Mouse (Mus musculus): Measurements from ENCODE around the gene Olfr94. TPM values are rescaled to one million over a fixed set of nuclear protein-coding genes. Genes with fewer than 3 reads are reported as not detected.

Gene Olfr94
- polyA plus RNA-seq, 1 experiment from 2014 or later = not detected

GRCm38 (mm10) chr17:37210884-37211768 lies 10.3 kb upstream of the Olfr94 start:
- no peaks in the 10 kb centered on the region for H3K36me3 ChIP-seq (ENCODE audit: control insufficient read depth, insufficient read depth, low read length)
- no peaks in the 10 kb centered on the region; the same call in 1 of the 2 replicates for H3K27me3 ChIP-seq (replicated peaks; ENCODE audit: control insufficient read depth, insufficient read depth, low read length)
- H3K4me2 ChIP-seq (ENCODE audit: low read length) = peak overlapping the region; percentile 69
- H3K4me1 ChIP-seq (ENCODE audit: control insufficient read depth, insufficient read depth, low read depth, low read length) = no peaks in the 10 kb centered on the region
- H3K27ac ChIP-seq (ENCODE audit: low read depth, low read length) = no peak overlapping the region
- H3K4me3 ChIP-seq (ENCODE audit: low read length) = peak overlapping the region; percentile 44
- H3K9ac ChIP-seq (ENCODE audit: low read depth, low read length) = peak overlapping the region; percentile 69
- no peaks in the 10 kb centered on the region for H3K9me3 ChIP-seq (ENCODE audit: control insufficient read depth, low read length)
- WGBS = 23% methylated on average over 40 of the region's 40 CpGs
- peak; percentile 91 for ATAC-seq

- WGBS = 32% methylated on average over 3 of the region's 3 CpGs
- no peak overlapping the region for H3K9ac ChIP-seq (ENCODE audit: low read depth, low read length)
- no peaks in the 10 kb centered on the region for H3K4me1 ChIP-seq (ENCODE audit: control insufficient read depth, insufficient read depth, low read depth, low read length)
- H3K4me2 ChIP-seq (ENCODE audit: low read length) = no peak overlapping the region
- no peak overlapping the region for H3K27ac ChIP-seq (ENCODE audit: low read depth, low read length)
- H3K36me3 ChIP-seq (ENCODE audit: control insufficient read depth, insufficient read depth, low read length) = no peaks in the 10 kb centered on the region
- no peaks in the 10 kb centered on the region for H3K9me3 ChIP-seq (ENCODE audit: control insufficient read depth, low read length)
- peak; percentile 52 for ATAC-seq
- no peaks in the 10 kb centered on the region for H3K27me3 ChIP-seq (replicated peaks; ENCODE audit: control insufficient read depth, insufficient read depth, low read length)
- no peak overlapping the region for H3K4me3 ChIP-seq (ENCODE audit: low read length)
These were observed 3.1 kb upstream of the Olfr94 start for GRCm38 (mm10) chr17:37203917-37204236.

DNA sequence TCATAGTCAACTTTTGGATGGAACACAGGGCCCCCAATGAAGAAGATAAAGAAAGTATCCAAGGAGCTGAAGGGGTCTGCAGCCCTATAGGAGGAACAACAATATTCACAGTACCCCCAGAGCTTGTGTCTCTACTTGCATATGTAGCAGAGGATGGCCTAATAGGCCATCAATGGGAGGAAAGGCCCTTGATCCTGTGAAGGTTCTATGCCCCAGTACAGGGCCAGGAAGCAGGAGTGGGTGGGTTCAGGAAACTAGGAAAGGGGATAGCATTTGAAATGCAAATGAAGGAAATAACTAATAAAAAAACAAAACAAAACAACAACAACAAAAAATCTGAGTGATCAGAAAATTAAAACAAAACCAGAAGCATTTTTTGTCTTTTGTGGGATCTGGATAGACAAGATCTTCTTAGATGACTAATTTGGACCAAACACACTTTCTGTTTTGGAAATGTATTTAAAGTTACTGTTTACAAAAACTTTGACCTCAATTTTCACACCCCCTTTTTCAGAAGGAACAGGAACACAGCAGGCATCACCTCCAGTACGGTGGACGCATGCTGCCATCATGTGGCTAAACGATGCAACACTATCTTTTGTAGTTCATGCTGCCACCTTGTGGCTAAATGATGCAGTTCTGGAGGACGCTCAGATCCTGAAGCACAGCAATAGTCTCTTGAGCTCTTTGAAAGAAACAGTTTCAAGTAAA lies 2.6 kb upstream of the Olfr94 start:
- Histone ChIP-seq H3K4me2 (ENCODE audit: low read length) (no peak overlapping the region), H3K36me3 (ENCODE audit: control insufficient read depth, insufficient read depth, low read length) (no peaks in the 10 kb centered on the region), H3K27ac (ENCODE audit: low read depth, low read length) (no peak overlapping the region), H3K4me3 (ENCODE audit: low read length) (no peak overlapping the region), H3K4me1 (ENCODE audit: control insufficient read depth, insufficient read depth, low read depth, low read length) (no peaks in the 10 kb centered on the region), H3K9ac (ENCODE audit: low read depth, low read length) (no peak overlapping the region), H3K27me3 (replicated peaks; ENCODE audit: control insufficient read depth, insufficient read depth, low read length) (no peaks in the 10 kb centered on the region), H3K9me3 (ENCODE audit: control insufficient read depth, low read length) (no peaks in the 10 kb centered on the region)
- peak; percentile 93 for ATAC-seq
- 1% methylated on average over 4 of the region's 4 CpGs for WGBS

- under 1% methylated on average over 70 of the region's 77 CpGs for WGBS
These were observed 3.7 kb downstream of the Olfr94 start for GRCm38 (mm10) chr17:37196845-37197724.

DNA sequence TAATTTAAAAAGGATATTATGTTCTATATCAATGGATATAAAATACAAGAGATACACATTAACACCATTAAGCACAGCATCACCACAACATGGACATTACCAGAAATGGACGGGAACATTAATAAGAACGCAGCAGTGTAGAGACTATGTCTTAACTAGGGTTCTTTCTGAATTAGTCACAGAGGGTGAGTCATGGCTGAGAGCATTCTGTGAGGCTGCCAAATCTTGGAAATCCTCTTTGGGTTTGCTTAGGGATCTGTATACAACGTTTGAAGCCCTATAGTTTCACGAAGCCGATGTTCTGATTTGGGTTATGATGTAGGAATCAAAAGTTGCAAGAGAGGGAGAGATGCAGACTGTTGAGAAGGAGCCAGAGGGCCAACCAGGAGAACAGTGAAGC lies 6.0 kb downstream of the Olfr94 start:
- no peaks in the 10 kb centered on the region for H3K9me3 ChIP-seq (ENCODE audit: control insufficient read depth, low read length)
- H3K4me3 ChIP-seq (ENCODE audit: low read length) = no peak overlapping the region
- no peak overlapping the region for H3K27ac ChIP-seq (ENCODE audit: low read depth, low read length)
- 88% methylated on average over 5 of the region's 5 CpGs for WGBS
- H3K27me3 ChIP-seq (replicated peaks; ENCODE audit: control insufficient read depth, insufficient read depth, low read length) = peaks cover 4% of the 10 kb centered on the region; the same call in 1 of the 2 replicates
- H3K36me3 ChIP-seq (ENCODE audit: control insufficient read depth, insufficient read depth, low read length) = no peaks in the 10 kb centered on the region
- ATAC-seq = no peak
- H3K4me2 ChIP-seq (ENCODE audit: low read length) = no peak overlapping the region
- no peak overlapping the region for H3K9ac ChIP-seq (ENCODE audit: low read depth, low read length)
- peaks cover 8% of the 10 kb centered on the region for H3K4me1 ChIP-seq (ENCODE audit: control insufficient read depth, insufficient read depth, low read depth, low read length)

More at GRCm38 (mm10) chr17:37196845-37197724, 3.7 kb downstream of the Olfr94 start:
- H3K27me3 ChIP-seq (replicated peaks; ENCODE audit: control insufficient read depth, insufficient read depth, low read length) = peaks cover 4% of the 10 kb centered on the region; the same call in 1 of the 2 replicates
- H3K4me3 ChIP-seq (ENCODE audit: low read length) = peak overlapping the region; percentile 63
- ATAC-seq = peak; percentile 97
- no peaks in the 10 kb centered on the region for H3K36me3 ChIP-seq (ENCODE audit: control insufficient read depth, insufficient read depth, low read length)
- H3K27ac ChIP-seq (ENCODE audit: low read depth, low read length) = peak overlapping the region; percentile 75
- H3K9me3 ChIP-seq (ENCODE audit: control insufficient read depth, low read length) = no peaks in the 10 kb centered on the region
- peak overlapping the region; percentile 61 for H3K9ac ChIP-seq (ENCODE audit: low read depth, low read length)
- H3K4me1 ChIP-seq (ENCODE audit: control insufficient read depth, insufficient read depth, low read depth, low read length) = peaks cover 8% of the 10 kb centered on the region
- peak overlapping the region; percentile 88 for H3K4me2 ChIP-seq (ENCODE audit: low read length)

GRCm38 (mm10) chr17:37193656-37194055 lies 7.1 kb downstream of the Olfr94 start, which contains the start of gene Ubd:
Gene Ubd (plus strand): TSS chr17:37193892.
- no peaks in the 10 kb centered on the region for H3K36me3 ChIP-seq (ENCODE audit: control insufficient read depth, insufficient read depth, low read length)
- peaks cover 4% of the 10 kb centered on the region; the same call in 1 of the 2 replicates for H3K27me3 ChIP-seq (replicated peaks; ENCODE audit: control insufficient read depth, insufficient read depth, low read length)
- no peak within 1 kb of the TSS for H3K4me3 ChIP-seq (ENCODE audit: low read length)
- H3K9ac ChIP-seq (ENCODE audit: low read depth, low read length) = no peak within 1 kb of the TSS
- H3K9me3 ChIP-seq (ENCODE audit: control insufficient read depth, low read length) = no peaks in the 10 kb centered on the region
- H3K4me1 ChIP-seq (ENCODE audit: control insufficient read depth, insufficient read depth, low read depth, low read length) = peaks cover 8% of the 10 kb centered on the region
- H3K27ac ChIP-seq (ENCODE audit: low read depth, low read length) = no peak within 1 kb of the TSS
- WGBS = 94% methylated on average over 2 of the region's 2 CpGs
- H3K4me2 ChIP-seq (ENCODE audit: low read length) = no peak within 1 kb of the TSS
- no peak for ATAC-seq

DNA sequence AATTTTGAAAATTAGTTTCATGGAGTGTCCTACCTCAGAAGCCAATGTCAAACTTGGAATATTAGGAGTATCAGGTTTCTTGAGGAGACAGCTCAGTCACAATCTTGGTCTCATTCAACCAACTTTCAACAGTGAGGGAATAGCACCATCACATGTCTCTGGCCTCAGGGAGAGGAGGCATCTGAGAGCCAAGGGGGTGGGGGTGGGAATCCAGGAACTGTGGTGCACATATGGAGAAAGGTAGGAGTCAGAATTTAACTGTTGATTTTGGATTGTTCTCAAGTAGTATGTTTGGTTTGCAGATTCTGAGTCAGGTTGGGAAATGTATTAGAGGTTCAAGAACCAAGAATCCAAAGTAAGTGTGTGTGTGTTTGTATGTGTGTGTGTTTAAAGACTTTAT lies 7.8 kb downstream of the Olfr94 start:
- H3K4me3 ChIP-seq (ENCODE audit: low read length) = no peak overlapping the region
- H3K36me3 ChIP-seq (ENCODE audit: control insufficient read depth, insufficient read depth, low read length) = no peaks in the 10 kb centered on the region
- peaks cover 8% of the 10 kb centered on the region for H3K4me1 ChIP-seq (ENCODE audit: control insufficient read depth, insufficient read depth, low read depth, low read length)
- no peaks in the 10 kb centered on the region for H3K9me3 ChIP-seq (ENCODE audit: control insufficient read depth, low read length)
- H3K9ac ChIP-seq (ENCODE audit: low read depth, low read length) = no peak overlapping the region
- no peak for ATAC-seq
- peaks cover 4% of the 10 kb centered on the region; the same call in 1 of the 2 replicates for H3K27me3 ChIP-seq (replicated peaks; ENCODE audit: control insufficient read depth, insufficient read depth, low read length)
- H3K4me2 ChIP-seq (ENCODE audit: low read length) = no peak overlapping the region
- no peak overlapping the region for H3K27ac ChIP-seq (ENCODE audit: low read depth, low read length)

DNA sequence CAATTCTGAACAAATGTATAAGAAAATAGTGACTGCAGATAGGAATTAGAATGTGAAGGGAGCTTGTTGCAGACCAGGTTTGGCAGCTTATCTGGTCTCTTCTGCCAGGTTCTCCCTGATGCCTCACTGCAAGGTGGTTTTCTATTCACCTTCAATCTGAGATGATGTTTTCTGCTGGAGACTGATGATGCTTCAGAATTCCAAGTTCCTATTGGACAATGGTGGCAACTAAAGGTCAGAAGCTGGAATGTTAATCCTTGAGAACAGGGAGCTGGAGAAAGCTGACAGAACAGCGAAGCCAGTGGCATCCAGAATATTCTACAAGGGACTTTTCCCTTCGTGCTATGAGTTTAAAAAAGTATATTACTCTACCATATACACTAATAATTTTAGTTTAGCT lies 10.1 kb downstream of the Olfr94 start:
- H3K4me1 ChIP-seq (ENCODE audit: control insufficient read depth, insufficient read depth, low read depth, low read length) = no peaks in the 10 kb centered on the region
- H3K27me3 ChIP-seq (replicated peaks; ENCODE audit: control insufficient read depth, insufficient read depth, low read length) = peaks cover 4% of the 10 kb centered on the region; the same call in 1 of the 2 replicates
- no peak overlapping the region for H3K27ac ChIP-seq (ENCODE audit: low read depth, low read length)
- ATAC-seq = peak; percentile 65; the same call in 1 of the 2 replicates
- H3K4me3 ChIP-seq (ENCODE audit: low read length) = no peak overlapping the region
- H3K4me2 ChIP-seq (ENCODE audit: low read length) = no peak overlapping the region
- H3K9me3 ChIP-seq (ENCODE audit: control insufficient read depth, low read length) = no peaks in the 10 kb centered on the region
- no peak overlapping the region for H3K9ac ChIP-seq (ENCODE audit: low read depth, low read length)
- H3K36me3 ChIP-seq (ENCODE audit: control insufficient read depth, insufficient read depth, low read length) = no peaks in the 10 kb centered on the region
- WGBS = 31% methylated on average over 2 of the region's 2 CpGs

Measured in hindbrain, embryonic 16.5 days (tissue).